Mouse (Mus musculus): Measurements from ENCODE around the gene Dpm2. TPM values are rescaled to one million over a fixed set of nuclear protein-coding genes. Genes with fewer than 3 reads are reported as not detected.

Gene Dpm2
- polyA plus RNA-seq (2016; fragmentation: Nextera tagmentation; extraction: Ambion mirVana), result 104 and 109 TPM in 2 replicates

DNA sequence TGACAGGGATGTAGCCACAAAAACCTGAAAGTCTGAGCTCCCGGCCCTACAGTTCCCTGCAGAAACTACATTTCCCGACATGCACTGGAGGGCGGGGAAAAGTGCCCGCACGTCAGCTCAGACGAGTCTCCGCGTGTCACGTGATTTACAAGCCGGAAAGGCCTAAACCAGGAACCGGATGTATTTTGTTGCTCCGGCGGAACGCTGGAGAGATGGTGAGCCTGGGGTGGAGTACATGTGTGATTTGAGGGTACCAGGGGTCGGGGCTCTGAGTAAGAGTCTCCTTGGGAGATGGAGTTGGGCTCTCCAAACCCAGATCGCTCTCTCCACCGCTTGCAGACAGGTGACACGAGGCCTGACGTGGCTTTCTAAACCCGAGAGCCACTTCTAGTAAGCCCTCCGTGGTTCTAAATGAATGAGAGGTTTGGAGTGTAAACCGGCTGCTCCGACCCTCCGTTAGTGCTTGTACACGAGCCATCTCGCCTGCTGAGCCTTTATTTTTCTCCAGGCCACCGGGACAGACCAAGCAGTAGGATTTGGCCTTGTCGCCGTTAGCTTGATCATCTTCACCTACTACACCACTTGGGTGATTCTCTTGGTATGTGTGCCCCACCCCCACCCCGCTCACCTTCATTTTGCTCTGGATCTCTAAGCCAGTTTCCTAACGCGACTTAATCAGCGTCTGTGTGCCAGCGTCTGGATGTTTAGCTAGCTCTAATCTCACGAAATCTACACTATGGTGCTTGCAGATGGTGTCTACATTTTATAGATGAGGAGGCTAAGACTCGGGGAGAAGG lies at the start of gene Dpm2:
Gene Dpm2, plus strand, starts transcription at position 161 of the 797 bp plus-strand sequence.
- Histone ChIP-seq H3K27ac (peak within 1 kb of the TSS; percentile 79), H3K4me3 (peak within 1 kb of the TSS; percentile 67), H3K4me1 (peaks cover 30% of the 10 kb centered on the region), H3K9me3 (replicated peaks) (no peaks in the 10 kb centered on the region), H3K27me3 (ENCODE audit: low read depth, poor library complexity, severe bottlenecking) (peaks cover 3% of the 10 kb centered on the region; the same call in 1 of the 2 replicates), H3K36me3 (peaks cover 50% of the 10 kb centered on the region)
- 1% methylated on average over 36 of the region's 36 CpGs for WGBS
- DNase-seq (ENCODE audit: low spot score), result peak; percentile 88

DNA sequence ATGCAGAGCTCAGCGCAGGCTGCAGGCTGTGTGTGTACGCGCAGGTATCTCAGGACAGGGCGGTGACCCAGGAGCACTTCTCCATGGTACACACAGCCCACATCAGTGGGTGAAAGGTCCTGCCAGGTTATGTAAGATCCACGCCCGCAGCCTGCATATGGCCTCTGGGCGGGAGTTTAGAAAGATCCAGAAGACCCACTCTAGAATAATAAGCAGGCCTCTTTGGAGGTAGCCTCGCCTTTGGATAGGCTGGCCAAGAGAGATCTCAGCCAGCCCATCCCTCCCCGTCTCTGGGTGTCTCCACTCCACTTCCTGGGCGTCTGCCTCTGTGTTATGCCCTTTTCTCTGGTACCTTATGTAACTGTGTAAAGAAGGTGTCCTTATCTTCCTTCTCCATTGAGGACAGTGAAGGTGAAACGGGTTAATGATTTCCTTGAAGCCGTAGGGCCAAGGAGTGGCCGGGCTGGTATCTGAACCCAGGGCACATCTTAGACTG lies 46.1 kb upstream of the Dpm2 start:
- Histone ChIP-seq H3K27me3 (ENCODE audit: low read depth, poor library complexity, severe bottlenecking) (no peaks in the 10 kb centered on the region), H3K27ac (no peak overlapping the region), H3K9me3 (replicated peaks) (no peaks in the 10 kb centered on the region), H3K4me3 (no peak overlapping the region), H3K4me1 (peaks cover 22% of the 10 kb centered on the region), H3K36me3 (no peaks in the 10 kb centered on the region)
- no peak for DNase-seq (ENCODE audit: low spot score)
- 89% methylated on average over 13 of the region's 13 CpGs for WGBS

DNA sequence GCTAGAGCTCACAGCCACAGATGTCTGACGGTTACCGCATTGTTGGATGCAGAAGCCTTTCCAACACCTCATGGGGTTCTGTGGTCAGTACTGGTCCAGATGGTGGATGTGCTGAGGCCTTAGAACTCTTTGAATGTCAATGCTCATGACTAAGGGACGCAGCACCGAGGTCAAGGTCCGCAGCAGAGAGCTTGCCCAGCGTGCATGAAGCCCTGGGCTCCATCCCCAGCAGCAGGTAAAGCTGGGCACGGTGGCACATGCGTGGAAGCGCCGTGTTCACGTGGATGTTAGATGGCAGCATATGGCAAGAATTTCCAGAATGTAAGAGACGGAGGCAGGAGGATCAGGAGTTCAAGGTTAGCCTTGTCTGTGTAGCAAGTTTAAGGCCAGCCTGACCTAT lies 44.8 kb upstream of the Dpm2 start:
- H3K36me3 ChIP-seq, result no peaks in the 10 kb centered on the region
- no peak overlapping the region for H3K4me3 ChIP-seq
- no peaks in the 10 kb centered on the region for H3K27me3 ChIP-seq (ENCODE audit: low read depth, poor library complexity, severe bottlenecking)
- 88% methylated on average over 12 of the region's 12 CpGs for whole genome bisulfite sequencing
- peaks cover 22% of the 10 kb centered on the region for H3K4me1 ChIP-seq
- DNase-seq (ENCODE audit: low spot score), result no peak
- H3K27ac ChIP-seq, result no peak overlapping the region
- H3K9me3 ChIP-seq (replicated peaks), result no peaks in the 10 kb centered on the region

DNA sequence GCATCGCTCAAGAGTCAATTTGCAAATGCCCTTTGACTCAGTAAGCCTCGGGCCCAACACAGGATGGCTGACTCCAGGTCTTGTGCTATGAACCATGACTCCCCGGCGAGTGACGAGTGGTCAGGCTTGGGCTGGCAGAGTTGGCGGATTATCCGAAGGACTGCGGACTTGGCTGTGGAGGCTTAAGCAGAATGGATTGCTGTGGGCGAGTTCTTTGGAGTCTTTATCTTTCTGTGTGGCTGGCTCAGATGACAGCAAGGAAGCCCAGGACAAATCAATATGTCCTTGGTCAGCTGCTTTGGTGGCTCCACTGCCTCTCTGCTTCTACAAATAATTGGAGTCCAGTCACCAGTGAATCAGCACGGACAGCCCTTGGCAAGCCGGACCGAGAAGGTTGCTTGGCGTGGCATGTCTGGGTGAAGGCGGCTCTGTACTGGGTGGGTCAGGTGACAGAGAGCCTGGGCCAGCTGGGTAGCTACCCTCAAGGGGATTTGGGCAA lies 43.1 kb upstream of the Dpm2 start:
- Histone ChIP-seq H3K4me3 (no peak overlapping the region), H3K27me3 (ENCODE audit: low read depth, poor library complexity, severe bottlenecking) (no peaks in the 10 kb centered on the region), H3K9me3 (replicated peaks) (no peaks in the 10 kb centered on the region), H3K27ac (no peak overlapping the region), H3K4me1 (peaks cover 14% of the 10 kb centered on the region), H3K36me3 (no peaks in the 10 kb centered on the region)
- DNase-seq (ENCODE audit: low spot score), result no peak
- WGBS, result 85% methylated on average over 14 of the region's 14 CpGs

DNA sequence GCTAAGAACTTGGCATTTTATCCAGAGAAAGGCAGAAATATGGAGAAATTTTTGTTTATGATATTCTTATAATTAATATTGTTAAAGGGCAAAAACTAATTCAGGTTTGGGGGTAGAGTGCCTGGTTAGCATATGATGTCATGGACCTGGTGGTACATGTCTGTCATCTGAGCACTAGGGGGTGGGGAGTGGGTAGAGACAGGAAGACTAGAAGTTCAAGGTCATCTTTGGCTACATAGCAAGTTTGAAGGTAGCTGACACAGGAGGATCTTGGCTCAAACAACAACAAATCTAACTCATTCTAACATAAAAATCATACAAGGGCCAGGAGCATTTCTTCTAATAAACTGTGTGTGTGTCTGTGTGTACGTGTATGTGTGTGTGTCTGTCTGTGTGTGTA lies 42.3 kb upstream of the Dpm2 start:
- no peak overlapping the region for H3K27ac ChIP-seq
- H3K27me3 ChIP-seq (ENCODE audit: low read depth, poor library complexity, severe bottlenecking), result no peaks in the 10 kb centered on the region
- no peaks in the 10 kb centered on the region for H3K9me3 ChIP-seq (replicated peaks)
- peaks cover 17% of the 10 kb centered on the region for H3K4me1 ChIP-seq
- 85% methylated on average over 1 of the region's 1 CpGs for WGBS
- no peaks in the 10 kb centered on the region for H3K36me3 ChIP-seq
- no peak overlapping the region for H3K4me3 ChIP-seq
- DNase-seq (ENCODE audit: low spot score), result no peak

DNA sequence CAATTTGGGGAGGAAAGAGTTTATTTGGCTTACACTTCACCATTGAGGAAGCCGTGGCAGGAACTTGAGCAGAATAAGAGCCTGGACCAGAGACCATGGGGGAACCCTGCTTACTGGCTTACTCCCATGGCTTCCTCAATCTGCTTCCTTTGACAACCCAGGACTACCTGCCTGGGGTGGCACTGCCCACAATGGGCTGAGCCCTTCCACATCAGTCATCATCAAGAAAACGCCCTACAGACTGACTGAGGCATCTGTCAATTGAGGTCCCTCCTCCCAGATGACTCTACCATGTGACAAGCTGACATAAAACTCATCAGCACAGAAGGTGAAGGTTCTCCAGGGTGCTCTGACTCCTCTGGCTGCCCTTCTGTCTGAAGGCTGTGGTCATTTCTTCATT lies 40.2 kb upstream of the Dpm2 start:
- DNase-seq (ENCODE audit: low spot score), result no peak
- 81% methylated on average over 2 of the region's 2 CpGs for WGBS
- no peaks in the 10 kb centered on the region for H3K27me3 ChIP-seq (ENCODE audit: low read depth, poor library complexity, severe bottlenecking)
- peaks cover 25% of the 10 kb centered on the region for H3K4me1 ChIP-seq
- H3K4me3 ChIP-seq, result no peak overlapping the region
- H3K9me3 ChIP-seq (replicated peaks), result no peaks in the 10 kb centered on the region
- no peak overlapping the region for H3K27ac ChIP-seq
- no peaks in the 10 kb centered on the region for H3K36me3 ChIP-seq

DNA sequence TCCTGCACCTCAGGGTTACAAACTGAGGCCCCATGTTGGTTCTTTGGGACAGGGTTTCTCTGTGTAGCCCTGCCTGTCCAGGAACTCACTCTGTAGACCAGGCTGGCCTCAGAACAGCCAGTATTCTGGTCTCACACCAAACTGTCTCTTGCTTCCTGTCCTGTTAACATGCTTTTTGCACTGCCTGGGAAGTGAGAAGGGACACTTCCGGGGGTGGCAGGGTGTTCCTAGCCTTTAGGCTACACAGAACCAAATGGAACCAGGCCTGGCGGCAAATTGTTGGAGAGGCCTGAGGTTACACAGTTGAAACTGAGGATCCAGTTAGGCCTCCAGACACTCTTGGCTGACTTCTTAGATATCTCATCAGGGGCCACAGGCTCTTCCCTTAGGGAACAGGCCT lies 37.5 kb upstream of the Dpm2 start:
- no peak for DNase-seq (ENCODE audit: low spot score)
- H3K27ac ChIP-seq, result peak overlapping the region; percentile 95
- no peaks in the 10 kb centered on the region for H3K36me3 ChIP-seq
- H3K4me3 ChIP-seq, result no peak overlapping the region
- H3K9me3 ChIP-seq (replicated peaks), result no peaks in the 10 kb centered on the region
- H3K4me1 ChIP-seq, result peaks cover 44% of the 10 kb centered on the region
- H3K27me3 ChIP-seq (ENCODE audit: low read depth, poor library complexity, severe bottlenecking), result no peaks in the 10 kb centered on the region
- 88% methylated on average over 2 of the region's 2 CpGs for WGBS

DNA sequence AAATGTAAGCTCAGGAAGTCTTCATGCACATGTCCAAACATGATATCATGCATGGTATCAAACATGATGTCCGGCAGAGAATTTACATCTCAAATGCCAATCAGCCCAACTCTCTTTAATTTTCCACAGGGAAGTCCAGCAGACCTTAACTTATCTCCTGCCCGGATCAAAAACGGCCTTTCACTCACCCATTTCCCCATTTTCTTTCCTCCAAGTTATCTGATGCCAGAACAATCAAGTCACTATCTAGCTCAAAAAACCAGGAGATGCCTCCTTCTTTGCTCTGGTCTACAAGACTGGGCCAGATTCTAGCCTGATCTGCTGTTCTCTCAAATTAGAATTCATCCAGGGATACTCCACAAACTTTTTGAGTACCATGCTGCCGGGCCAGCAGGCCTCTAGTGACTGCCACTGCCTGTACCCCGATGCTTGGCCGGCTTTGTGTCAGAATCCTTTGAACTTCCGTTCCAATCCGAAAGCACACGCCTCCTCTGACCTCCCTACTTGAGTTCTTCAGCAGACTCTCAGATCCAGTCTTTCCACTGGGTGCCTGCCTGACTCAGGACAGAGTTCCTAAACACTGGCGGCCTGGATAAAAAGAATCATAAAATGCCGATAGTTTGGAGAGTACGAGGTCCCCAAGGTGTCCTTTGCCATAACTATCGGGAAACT lies 36.5 kb upstream of the Dpm2 start:
- peak overlapping the region; percentile 95 for H3K27ac ChIP-seq
- H3K4me3 ChIP-seq, result peak overlapping the region; percentile 92
- peak; percentile 67 for DNase-seq (ENCODE audit: low spot score)
- 10% methylated on average over 13 of the region's 13 CpGs for WGBS
- no peaks in the 10 kb centered on the region for H3K9me3 ChIP-seq (replicated peaks)
- peaks cover 55% of the 10 kb centered on the region for H3K4me1 ChIP-seq
- no peaks in the 10 kb centered on the region for H3K27me3 ChIP-seq (ENCODE audit: low read depth, poor library complexity, severe bottlenecking)
- no peaks in the 10 kb centered on the region for H3K36me3 ChIP-seq

DNA sequence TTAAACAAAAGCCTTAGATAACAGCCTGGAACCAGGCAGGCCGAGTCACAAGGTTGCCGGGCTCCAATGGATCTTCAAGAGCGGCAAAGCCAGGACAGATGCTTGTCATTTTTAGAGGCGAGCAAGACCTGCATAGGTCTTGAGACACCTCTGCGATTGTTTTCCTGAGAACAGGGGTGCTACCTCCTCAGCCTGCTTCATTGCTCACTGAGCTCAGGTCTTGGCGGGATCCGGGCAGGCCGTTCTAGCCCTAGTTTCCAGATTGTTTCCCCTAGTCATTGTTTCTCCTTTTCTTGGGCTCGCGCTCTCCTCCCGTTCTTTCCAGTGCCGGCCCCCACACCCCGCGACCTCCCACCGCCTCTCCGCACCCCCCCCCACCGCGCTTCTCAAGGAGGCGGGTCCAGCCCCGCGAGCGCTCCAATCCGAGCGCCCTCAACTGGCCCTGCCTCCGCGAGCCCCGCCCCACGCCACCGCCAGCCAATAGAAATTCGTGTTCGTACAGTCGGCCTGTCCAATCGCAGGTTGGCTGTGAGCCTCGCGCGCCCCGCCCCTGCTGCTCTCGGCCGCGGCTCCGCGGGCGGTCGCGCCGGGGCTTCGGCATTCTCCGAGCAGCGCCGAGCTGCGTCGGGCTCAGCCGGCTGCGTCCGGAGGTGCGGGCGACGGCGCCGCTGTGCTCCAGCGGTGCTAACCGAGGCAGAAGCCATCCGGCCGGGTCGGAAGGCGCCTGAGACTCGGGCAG lies 35.8 kb upstream of the Dpm2 start, which contains the start of gene Fam102a:
Gene Fam102a, plus strand, starts transcription at position 600 of the 739 bp plus-strand sequence.
- no peaks in the 10 kb centered on the region for H3K36me3 ChIP-seq
- H3K4me3 ChIP-seq, result peak within 1 kb of the TSS; percentile 92
- peak within 1 kb of the TSS; percentile 95 for H3K27ac ChIP-seq
- under 1% methylated on average over 67 of the region's 67 CpGs for WGBS
- peaks cover 62% of the 10 kb centered on the region for H3K4me1 ChIP-seq
- no peaks in the 10 kb centered on the region for H3K27me3 ChIP-seq (ENCODE audit: low read depth, poor library complexity, severe bottlenecking)
- DNase-seq (ENCODE audit: low spot score), result peak; percentile 99
- H3K9me3 ChIP-seq (replicated peaks), result no peaks in the 10 kb centered on the region

DNA sequence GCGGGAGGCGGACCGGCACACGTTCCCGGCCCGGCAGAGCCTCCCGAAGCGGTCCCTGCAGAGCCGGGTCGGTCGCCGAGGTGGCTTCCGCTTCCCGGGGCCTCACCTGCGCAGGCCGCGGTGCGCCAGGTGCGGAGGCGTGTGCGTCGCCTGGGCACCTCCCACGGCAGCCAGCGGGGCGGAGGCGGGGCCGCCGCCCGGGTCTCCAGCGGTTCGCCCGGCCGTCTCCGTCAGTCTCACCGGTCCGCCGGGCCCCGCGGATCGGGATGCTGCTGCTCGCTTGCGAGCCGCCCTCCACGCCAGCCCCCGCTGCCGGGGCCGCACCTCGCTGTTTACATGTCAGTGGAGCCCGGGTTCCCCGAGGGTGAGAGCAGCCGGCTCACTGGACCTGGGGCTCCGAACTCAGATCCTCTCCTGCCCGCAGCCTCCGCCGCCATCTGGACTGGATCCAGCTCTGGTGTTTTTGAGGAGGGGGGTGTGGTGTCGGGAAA lies 35.1 kb upstream of the Dpm2 start:
- peak overlapping the region; percentile 92 for H3K4me3 ChIP-seq
- no peaks in the 10 kb centered on the region for H3K9me3 ChIP-seq (replicated peaks)
- H3K27me3 ChIP-seq (ENCODE audit: low read depth, poor library complexity, severe bottlenecking), result no peaks in the 10 kb centered on the region
- peaks cover 66% of the 10 kb centered on the region for H3K4me1 ChIP-seq
- peak overlapping the region; percentile 95 for H3K27ac ChIP-seq
- no peak for DNase-seq (ENCODE audit: low spot score)
- H3K36me3 ChIP-seq, result no peaks in the 10 kb centered on the region
- under 1% methylated on average over 56 of the region's 56 CpGs for WGBS

DNA sequence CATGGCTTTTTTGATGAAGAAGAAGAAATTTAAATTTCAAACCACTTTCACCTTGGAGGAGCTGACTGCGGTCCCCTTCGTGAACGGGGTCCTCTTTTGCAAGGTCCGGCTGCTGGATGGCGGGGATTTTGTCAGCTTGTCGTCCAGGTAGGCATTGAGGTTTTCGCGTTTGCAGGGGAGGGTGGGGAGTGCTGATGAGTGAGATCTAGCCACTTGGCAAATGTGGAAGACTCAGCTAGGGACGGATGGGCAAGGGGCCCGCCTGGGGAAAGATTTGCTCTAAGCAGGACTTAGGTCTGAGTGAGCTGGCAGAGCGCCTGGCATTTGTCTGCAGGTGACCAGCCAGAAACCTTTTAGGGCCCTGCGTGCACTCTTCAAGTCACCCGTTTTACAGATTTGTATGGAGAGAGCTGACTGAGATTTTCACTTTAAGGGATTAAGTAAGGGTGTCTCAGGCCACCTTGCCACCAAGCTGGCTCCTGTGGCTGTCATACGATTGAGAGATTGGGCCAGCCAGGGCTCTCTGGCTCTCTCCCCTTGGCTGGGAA lies 34.5 kb upstream of the Dpm2 start:
- Histone ChIP-seq H3K4me1 (peaks cover 69% of the 10 kb centered on the region), H3K27me3 (ENCODE audit: low read depth, poor library complexity, severe bottlenecking) (no peaks in the 10 kb centered on the region), H3K4me3 (peak overlapping the region; percentile 92), H3K27ac (peak overlapping the region; percentile 95), H3K36me3 (no peaks in the 10 kb centered on the region), H3K9me3 (replicated peaks) (no peaks in the 10 kb centered on the region)
- WGBS, result under 1% methylated on average over 14 of the region's 14 CpGs
- DNase-seq (ENCODE audit: low spot score), result peak; percentile 54

DNA sequence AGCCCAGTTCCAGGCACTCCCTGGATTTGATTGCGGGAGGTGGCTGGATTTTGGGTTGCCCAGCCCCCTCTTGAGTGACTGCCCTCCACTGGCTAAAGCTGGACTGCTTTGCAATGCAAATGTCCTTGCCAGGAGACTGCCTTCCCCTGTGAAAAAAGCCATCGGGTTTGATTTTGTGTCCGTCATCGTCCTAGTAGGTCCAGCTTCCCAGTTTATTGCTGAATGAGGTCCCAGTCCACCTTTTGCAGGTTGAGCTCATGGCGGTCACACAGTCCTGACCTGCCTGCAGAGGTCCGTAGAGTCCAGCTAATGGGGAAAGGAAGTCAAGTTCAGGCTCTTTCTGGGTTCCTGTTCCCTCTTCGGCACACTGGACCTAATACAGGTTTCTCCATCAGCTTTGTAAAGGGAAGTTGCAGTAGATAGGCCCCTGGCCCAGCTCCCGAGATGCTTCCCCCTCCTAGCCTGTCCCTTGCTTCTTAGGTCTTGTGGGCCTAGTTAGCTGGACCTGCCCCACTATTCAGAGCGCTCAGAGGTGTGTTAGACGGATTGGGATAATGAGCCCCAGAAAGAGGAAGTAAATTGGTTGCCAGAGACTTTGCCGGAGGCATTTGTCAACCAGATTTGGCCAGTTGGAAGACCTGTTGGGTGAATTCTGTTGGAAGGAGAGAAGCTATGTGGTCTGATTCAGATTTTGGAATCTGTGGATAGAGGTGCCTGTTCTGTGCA lies 33.9 kb upstream of the Dpm2 start:
- WGBS, result under 1% methylated on average over 11 of the region's 11 CpGs
- peak overlapping the region; percentile 95 for H3K27ac ChIP-seq
- H3K4me3 ChIP-seq, result peak overlapping the region; percentile 92
- H3K4me1 ChIP-seq, result peaks cover 69% of the 10 kb centered on the region
- H3K36me3 ChIP-seq, result no peaks in the 10 kb centered on the region
- DNase-seq (ENCODE audit: low spot score), result peak; percentile 58
- no peaks in the 10 kb centered on the region for H3K27me3 ChIP-seq (ENCODE audit: low read depth, poor library complexity, severe bottlenecking)
- no peaks in the 10 kb centered on the region for H3K9me3 ChIP-seq (replicated peaks)

Measured in limb, embryonic 10.5 days (tissue).